Mouse (Mus musculus): ENCODE measurements around the gene Ddc.

The Ddc gene

GRCm38 (mm10) chr11:11841590-11841989 lies 56.4 kb downstream of the Ddc start:
- DNase-seq = no peak

DNA sequence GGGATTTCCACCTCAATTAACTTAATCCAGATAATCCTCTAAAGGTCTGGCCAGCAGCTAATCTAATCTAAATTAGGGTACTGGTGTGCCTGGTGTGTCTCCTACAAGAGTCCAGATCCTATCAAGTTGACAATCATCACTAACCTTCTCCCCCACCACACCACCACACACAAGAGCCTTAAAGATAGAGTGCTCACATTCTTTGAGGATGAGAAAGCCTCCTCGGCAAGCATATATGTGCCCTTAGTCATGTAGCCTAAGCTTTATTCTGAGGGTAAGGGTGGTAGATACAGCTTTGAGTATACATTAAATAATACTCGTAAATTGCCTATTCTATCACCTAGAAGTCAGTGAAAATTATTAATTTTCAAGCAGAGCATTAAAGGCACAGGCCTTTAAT lies 57.2 kb downstream of the Ddc start:
- DNase-seq = no peak

DNA sequence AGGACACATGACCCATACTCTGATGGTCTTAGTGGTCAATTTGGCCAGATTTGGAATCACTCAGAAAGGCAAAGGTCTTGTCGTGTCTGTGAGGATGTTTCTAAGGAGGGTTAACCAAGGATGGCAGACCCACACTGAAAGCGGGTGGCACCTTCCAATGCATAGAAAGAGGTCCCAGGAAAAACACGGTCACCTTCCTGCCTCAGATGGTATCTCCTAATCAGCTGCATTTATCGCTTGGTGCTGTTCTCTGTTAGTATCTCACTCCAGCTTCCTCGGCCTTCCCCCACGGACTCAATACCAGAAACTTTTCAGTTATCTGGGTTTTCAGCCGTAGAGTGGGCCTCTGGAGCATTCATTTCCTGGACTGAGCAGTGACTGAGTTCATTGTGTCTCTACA lies 58.1 kb downstream of the Ddc start:
- no peak for DNase-seq

GRCm38 (mm10) chr11:11837384-11837783 lies 60.6 kb downstream of the Ddc start:
- DNase-seq = no peak

DNA sequence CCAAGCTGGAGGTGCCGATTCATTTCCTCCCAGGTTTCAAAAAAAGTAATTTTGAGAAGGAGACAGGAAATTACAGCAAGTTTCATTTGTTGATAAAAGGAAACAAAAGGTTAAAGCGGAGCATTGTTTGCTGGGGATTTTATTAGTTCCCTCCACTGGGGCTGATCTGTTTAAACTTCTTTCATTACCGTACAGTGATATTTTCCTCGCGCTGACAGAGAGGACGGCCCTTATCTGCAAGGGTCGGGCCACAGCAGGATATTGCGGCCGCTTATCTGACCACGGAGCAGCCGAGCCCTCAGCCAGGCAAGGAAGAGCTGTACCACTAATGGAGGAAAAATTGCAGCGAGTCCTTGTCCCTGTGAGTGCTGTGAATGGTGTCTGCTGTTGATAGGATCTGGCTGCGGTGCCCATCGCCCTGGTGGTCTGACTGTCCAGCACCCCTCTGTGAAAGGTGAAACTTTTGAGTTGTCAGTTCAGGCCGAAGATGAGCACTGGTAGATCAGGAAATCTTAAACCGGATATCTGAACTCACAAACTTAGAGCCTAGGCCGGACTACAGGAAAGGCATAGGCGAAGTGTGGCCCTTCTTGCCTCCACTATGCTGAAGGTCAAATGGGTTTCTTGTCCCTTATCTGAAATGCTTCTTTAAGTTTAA lies 61.1 kb downstream of the Ddc start:
- no peak for DNase-seq

DNA sequence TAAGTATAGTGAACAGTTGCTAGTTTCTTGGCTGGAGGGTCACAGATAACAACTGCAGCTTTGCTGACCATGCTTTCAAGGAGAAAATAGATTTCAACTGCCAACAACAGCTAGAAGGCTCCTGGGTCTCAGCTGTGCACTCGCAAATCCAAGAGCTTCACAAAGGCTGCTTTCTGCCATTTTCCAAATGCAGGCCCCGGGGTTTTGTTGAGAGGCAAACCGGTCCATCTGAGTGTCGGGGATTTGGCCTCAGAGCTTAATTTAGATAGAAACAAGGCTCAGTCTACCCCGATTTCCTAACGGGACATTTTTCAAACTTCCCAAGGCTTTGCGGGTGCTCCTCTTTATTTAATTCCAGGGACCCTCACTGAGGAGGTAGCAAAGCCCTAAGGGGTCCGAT lies 61.7 kb downstream of the Ddc start:
- DNase-seq = no peak

GRCm38 (mm10) chr11:11835791-11836190 lies 62.2 kb downstream of the Ddc start:
- no peak for DNase-seq

- DNase-seq = no peak
Measured at GRCm38 (mm10) chr11:11835361-11835760, 62.6 kb downstream of the Ddc start.

- DNase-seq = no peak
Measured at GRCm38 (mm10) chr11:11833100-11833499, 64.8 kb downstream of the Ddc start.

DNA sequence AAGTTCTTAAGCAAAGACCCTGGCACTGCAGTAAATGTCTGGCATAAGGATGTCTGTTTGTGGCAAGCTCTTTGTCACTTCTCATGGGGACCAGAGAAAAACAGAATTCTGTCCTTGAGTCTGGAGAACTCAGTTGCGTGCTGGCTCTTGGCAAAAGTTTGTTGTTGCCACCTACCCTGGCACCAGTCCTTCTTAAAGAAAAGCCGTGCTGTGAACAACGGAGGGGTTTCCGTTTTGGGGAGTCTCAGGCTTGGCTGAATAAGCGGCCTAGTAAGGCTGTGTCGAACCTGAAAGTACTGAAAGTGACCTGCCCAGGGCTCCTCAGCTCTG lies 65.2 kb downstream of the Ddc start:
- no peak for DNase-seq

- no peak for DNase-seq
Measured at GRCm38 (mm10) chr11:11831940-11832754, 65.8 kb downstream of the Ddc start.

DNA sequence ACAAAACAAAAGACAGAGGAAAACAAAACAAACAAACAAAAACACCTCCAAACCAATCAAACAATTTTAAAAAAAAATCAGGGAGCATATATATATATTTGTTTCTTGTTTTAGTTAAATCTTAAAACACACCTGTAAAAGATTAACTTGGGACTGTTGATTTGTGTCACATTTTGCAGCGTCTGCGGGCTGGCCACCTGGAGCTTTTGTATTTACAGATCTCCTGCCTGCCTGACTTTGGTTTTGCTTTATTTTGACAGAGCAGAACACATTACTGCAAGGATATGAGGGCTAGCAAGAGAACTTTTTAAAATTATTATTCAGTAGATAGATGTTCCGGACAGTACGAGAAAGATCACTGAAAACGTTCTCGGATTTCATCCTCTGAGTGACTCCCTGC lies 66.4 kb downstream of the Ddc start:
- no peak for DNase-seq

DNA sequence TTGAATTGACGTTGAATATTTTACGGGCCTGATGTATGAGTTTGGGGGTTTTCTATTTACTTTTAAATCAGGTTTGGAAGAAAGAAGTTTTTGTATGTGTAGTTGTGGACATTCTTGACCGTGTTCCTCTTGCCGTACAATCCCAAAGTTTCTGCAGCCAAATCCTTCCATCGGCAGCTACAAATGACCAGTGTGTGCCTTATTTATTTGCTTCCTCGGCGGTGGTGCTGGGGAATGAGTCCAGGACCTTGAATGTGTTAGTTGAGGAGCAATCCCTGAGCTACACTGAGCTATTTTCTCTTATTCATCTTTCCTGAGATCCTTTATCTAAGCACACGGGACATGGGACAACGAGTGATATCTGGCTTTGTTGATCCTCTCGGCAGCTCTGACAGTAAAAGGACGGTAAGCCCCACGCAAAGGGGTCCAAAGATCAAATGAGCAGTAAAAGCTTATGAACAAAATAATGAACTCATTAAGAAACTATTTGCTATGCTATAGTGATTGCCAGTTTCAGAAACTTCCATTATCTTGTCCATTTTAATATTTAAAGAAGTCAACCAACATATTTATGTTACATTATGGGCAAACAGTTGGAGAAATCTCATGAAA lies 67.0 kb downstream of the Ddc start:
- no peak for DNase-seq

DNA sequence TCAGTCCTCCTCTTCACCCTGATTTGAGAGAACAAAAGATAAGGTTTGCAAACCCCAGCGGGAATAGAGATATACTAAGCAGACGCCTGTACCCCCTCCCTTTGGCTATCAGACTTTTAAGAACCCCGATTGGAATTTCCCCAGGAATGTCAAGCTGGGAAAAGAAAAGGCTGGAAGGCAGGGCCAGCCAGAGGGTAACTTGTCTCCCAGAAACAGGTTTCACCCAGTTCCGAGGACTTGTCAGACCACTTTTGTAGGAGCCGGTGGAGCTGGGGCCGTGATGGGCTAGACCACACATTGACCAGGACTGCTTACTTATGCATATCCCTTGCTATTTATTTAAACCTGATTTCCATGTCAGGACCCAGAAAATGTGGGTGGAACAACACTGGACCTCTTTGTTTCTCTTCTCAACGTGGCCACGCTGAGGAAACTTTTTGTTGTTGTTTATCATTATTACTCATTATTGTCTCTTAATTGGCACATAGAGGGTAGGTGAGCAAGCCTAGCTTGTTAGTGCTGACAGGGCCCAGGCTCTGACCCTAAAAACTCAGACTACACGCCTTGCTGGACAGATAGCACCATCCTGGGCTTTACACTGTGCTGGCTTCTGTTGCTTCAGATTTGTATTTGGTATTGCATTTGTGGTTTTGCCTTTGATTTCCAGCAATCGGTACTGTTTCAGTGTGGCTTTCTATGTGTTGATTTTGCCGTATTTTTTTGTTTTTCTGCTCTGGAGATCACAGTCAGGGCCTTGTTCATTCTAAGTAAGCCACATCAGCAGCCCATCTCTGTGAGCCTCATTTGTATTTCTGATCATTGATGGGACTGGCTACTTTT lies 68.6 kb downstream of the Ddc start:
- DNase-seq = no peak

DNA sequence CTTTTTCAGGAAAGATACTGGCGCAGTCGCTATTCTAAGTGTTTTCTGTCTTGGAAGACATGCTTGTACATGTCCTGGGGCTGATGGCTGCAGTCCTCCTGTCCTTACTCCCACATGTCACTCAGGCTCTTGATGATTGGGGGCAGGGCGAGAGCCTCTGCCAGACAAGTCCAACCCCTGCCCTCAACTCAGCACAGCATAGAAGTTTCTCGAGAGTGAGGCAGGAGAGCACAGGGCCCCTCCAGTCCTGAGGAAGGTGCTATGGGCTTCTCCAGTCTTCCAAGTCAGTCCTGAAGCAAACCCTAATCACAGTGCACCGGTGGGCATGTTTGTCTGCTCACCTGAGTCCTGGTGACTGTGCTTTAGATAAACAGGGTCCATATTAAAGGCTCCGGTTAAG lies 69.2 kb downstream of the Ddc start:
- DNase-seq = no peak

GRCm38 (mm10) chr11:11828251-11828650 lies 69.7 kb downstream of the Ddc start:
- DNase-seq = no peak

- no peak for DNase-seq
Measured at GRCm38 (mm10) chr11:11826475-11826874, 71.5 kb downstream of the Ddc start.

GRCm38 (mm10) chr11:11825670-11826069 lies 72.3 kb downstream of the Ddc start:
- DNase-seq = no peak

DNA sequence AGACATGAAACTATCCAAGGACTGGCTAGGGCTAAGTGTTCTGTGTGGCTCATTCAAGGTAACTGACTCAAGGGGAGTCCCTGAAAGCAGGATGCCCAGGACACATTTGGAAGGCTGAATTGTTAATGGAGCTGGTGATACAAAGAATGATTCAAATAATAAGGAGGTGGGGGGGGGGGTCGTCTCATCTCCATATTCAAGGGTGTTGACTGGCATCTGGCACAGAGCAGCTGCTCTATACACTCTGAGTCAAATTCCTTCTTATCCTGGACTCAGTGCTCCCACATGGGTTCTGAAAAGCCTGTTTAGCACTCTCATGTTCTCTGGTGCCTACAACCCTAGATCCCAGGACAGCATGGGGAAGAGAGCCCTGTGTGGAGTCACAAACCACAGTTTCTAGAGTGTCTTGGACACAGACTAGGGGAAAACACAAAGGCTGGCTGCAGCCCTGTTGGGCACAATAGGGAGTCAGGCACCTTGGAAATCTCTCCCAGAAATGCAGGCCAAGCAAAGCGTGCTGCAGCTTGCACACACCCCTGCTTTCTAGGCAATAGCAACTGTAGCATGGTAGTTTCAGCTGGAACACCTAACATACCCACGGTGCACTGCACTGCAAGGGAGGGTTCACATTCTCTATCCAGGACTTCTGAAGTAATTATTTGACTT lies 72.8 kb downstream of the Ddc start:
- DNase-seq = no peak

- DNase-seq = no peak
Measured at GRCm38 (mm10) chr11:11823980-11824911, 73.7 kb downstream of the Ddc start.
